Mouse (Mus musculus) embryonic facial prominence, embryonic 13.5 days (tissue): ENCODE results near the gene Fancd2os. TPM values are rescaled to one million over a fixed set of nuclear protein-coding genes. Genes with fewer than 3 reads are reported as not detected.

ENCODE experiments used
- ATAC-seq: fragments of 200-750 bp; cut with Nextera tagmentation; 2 replicates; pipeline ENCODE4 v1.8.0; 2017; ENCODE audit warnings: low read depth; ENCODE audit not compliant: insufficient number of reproducible peaks, insufficient read depth, low FRiP score, low TSS enrichment
- H3K27ac ChIP-seq: fragments of 300-500 bp; sonication (generic); 2 replicates; pipeline ENCODE4 v1.5.1; 2015; ENCODE audit warnings: moderate library complexity, mild to moderate bottlenecking, inconsistent platforms
- H3K27me3 ChIP-seq: fragments of 300-500 bp; sonication (generic); 2 replicates; pipeline ENCODE4 v1.6.1; 2015; ENCODE audit warnings: mild to moderate bottlenecking, inconsistent platforms
- H3K36me3 ChIP-seq: fragments of 300-500 bp; sonication (generic); 2 replicates; pipeline ENCODE4 v1.6.1; 2015; ENCODE audit warnings: mild to moderate bottlenecking, inconsistent platforms
- H3K4me1 ChIP-seq: fragments of 300-500 bp; sonication (generic); 2 replicates; pipeline ENCODE4 v1.6.1; 2015; ENCODE audit warnings: inconsistent platforms
- H3K4me2 ChIP-seq: fragments of 300-500 bp; sonication (generic); 2 replicates; pipeline ENCODE4 v1.6.1; 2015; ENCODE audit warnings: moderate library complexity, mild to moderate bottlenecking, inconsistent platforms
- H3K4me3 ChIP-seq: fragments of 300-500 bp; sonication (generic); 2 replicates; pipeline ENCODE4 v1.5.1; 2015; ENCODE audit warnings: mild to moderate bottlenecking, inconsistent platforms
- H3K9ac ChIP-seq: fragments of 300-500 bp; sonication (generic); 2 replicates; pipeline ENCODE4 v1.6.1; 2015; ENCODE audit warnings: mild to moderate bottlenecking, inconsistent platforms
- H3K9me3 ChIP-seq: fragments of 300-500 bp; sonication (generic); 2 replicates; pipeline ENCODE4 v1.6.1; 2016; ENCODE audit warnings: inconsistent platforms
- WGBS: fragments of 180-500 bp; shearing (Covaris S2); methylation state at CpG from one replicate; pipeline ENCODE4 v1.1.7; 2015; ENCODE audit warnings: mixed read lengths; 5-methylcytosine and 5-hydroxymethylcytosine counted together
- polyA plus RNA-seq: library from polyadenylated mRNA; unstranded; fragments of >200 nt; fragmentation: Nextera tagmentation; extraction: Ambion mirVana; gene quantifications from 2 replicates; pipeline ENCODE4 v1.2.1, GENCODE M21; 2015

Fancd2os gene
- polyA plus RNA-seq, 1 experiment from 2014 or later = not detected

DNA sequence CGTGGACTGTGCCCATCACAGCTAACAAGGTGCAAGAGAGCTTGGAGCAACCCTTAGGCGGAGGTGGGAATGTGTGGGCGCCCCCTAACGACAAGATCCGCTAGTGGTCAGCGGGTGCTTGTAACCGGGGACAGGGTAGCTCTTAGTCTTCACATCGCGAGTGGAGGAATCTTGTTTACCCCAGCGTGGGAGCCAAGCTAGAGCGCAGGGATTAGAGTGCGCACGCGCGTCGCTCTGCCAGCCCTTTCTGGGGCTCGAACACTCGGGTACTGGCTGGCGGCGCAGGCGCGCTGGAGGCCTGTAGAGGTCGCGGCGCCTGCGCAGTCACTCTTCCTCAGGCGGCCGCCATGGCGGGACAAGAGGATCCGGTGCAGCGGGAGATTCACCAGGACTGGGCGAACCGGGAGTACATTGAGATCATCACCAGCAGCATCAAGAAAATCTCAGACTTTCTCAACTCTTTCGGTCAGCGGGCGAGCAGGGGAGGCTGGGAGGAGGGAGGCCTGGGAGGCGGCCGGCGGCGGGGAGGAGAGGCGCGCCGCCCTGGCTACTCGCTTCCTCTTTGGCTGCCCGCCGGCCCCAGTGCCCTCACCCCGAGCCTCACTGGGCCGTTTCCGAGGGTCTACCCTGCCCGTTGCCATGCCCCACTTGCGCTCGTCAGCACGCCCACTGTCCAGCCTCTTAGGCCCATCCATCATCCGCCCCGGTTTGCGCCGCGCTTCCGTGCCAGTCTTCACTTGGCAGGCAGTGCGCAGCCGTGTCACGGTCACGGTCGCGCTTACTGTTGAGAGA lies 4.1 kb upstream of the Fancd2os start, which contains the start of gene Brk1:
Brk1 (plus strand) TSS at position 341 of the 792 bp plus-strand sequence.
- Histone ChIP-seq H3K4me3 (peak within 1 kb of the TSS; percentile 92), H3K4me1 (peaks cover 14% of the 10 kb centered on the region), H3K9ac (peak within 1 kb of the TSS; percentile 95), H3K27me3 (no peaks in the 10 kb centered on the region), H3K36me3 (peaks cover 3% of the 10 kb centered on the region; the same call in 1 of the 2 replicates), H3K4me2 (peak within 1 kb of the TSS; percentile 67), H3K27ac (peak within 1 kb of the TSS; percentile 78), H3K9me3 (no peaks in the 10 kb centered on the region)
- peak; percentile 90 for ATAC-seq
- under 1% methylated on average over 64 of the region's 65 CpGs for WGBS

DNA sequence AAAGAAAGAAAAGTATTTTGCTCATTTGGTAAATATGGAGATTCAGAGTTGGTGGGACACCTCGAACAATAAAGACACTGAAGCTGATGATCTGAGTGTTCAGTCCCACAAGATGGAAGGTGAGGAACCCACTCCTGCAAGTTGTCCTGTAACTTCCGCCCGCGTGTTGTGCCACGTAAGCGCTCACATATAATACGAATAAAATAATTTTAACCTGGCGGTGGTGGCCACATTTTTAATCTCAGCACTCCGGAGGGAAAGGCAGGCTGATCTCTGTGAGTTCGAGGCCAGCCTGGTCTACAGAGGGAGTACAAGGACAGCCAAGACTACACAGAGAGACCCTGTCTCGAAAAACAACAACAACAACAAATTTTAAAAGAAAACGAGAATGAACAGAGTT lies 3.5 kb upstream of the Fancd2os start:
- H3K4me3 ChIP-seq = peak overlapping the region; percentile 92
- H3K27ac ChIP-seq = peak overlapping the region; percentile 57; the same call in 1 of the 2 replicates
- H3K4me1 ChIP-seq = peaks cover 14% of the 10 kb centered on the region
- 49% methylated on average over 12 of the region's 12 CpGs for WGBS
- peaks cover 3% of the 10 kb centered on the region; the same call in 1 of the 2 replicates for H3K36me3 ChIP-seq
- no peaks in the 10 kb centered on the region for H3K9me3 ChIP-seq
- ATAC-seq = no peak
- H3K4me2 ChIP-seq = peak overlapping the region; percentile 67
- H3K9ac ChIP-seq = peak overlapping the region; percentile 95
- H3K27me3 ChIP-seq = no peaks in the 10 kb centered on the region

- no peak for ATAC-seq
- H3K9me3 ChIP-seq = no peaks in the 10 kb centered on the region
- H3K9ac ChIP-seq = no peak overlapping the region
- H3K4me1 ChIP-seq = peaks cover 14% of the 10 kb centered on the region
- no peak overlapping the region for H3K27ac ChIP-seq
- peaks cover 4% of the 10 kb centered on the region; the same call in 1 of the 2 replicates for H3K36me3 ChIP-seq
- no peak overlapping the region for H3K4me3 ChIP-seq
- no peaks in the 10 kb centered on the region for H3K27me3 ChIP-seq
- no peak overlapping the region for H3K4me2 ChIP-seq
- WGBS = 95% methylated on average over 6 of the region's 6 CpGs
Observed at GRCm38 (mm10) chr6:113602821-113603220, 2.3 kb upstream of the Fancd2os start.

GRCm38 (mm10) chr6:113599833-113600232 lies 682 bp downstream of the Fancd2os start:
- Histone ChIP-seq H3K9ac (no peak overlapping the region), H3K36me3 (0 out of 2 replicates have a peak, but pooled peaks cover 4% of the 10 kb centered on the region), H3K27ac (no peak overlapping the region), H3K4me2 (no peak overlapping the region), H3K4me1 (no peaks in the 10 kb centered on the region), H3K9me3 (no peaks in the 10 kb centered on the region), H3K4me3 (no peak overlapping the region), H3K27me3 (no peaks in the 10 kb centered on the region)
- no peak for ATAC-seq
- WGBS = 76% methylated on average over 5 of the region's 5 CpGs

DNA sequence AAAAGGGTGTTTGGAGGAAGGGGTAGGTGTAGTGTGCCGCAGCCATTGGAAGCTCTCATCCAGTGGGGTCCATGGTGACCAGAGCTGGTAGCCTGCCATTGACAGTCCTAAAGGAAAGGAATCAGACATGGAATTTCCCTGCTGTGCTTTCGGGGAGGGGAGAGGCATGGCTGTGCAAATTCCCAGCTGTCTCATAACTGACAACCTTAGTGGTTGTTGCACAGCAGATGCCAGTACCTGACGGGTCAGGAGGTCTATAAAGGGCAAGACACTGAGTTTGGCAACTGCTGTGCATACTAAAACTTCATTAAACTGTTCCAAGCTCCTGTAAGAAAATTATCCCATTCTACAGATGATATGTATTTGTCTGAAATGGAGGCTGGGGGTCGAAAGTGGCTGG lies 2.6 kb downstream of the Fancd2os start:
- H3K4me1 ChIP-seq = no peaks in the 10 kb centered on the region
- H3K4me3 ChIP-seq = no peak overlapping the region
- no peak overlapping the region for H3K9ac ChIP-seq
- H3K9me3 ChIP-seq = no peaks in the 10 kb centered on the region
- no peak overlapping the region for H3K27ac ChIP-seq
- 0 out of 2 replicates have a peak, but pooled peaks cover 4% of the 10 kb centered on the region for H3K36me3 ChIP-seq
- 91% methylated on average over 4 of the region's 4 CpGs for WGBS
- no peak overlapping the region for H3K4me2 ChIP-seq
- ATAC-seq = no peak
- no peaks in the 10 kb centered on the region for H3K27me3 ChIP-seq

GRCm38 (mm10) chr6:113592637-113593036 lies 7.9 kb downstream of the Fancd2os start:
- no peak for ATAC-seq
- Histone ChIP-seq H3K4me1 (no peaks in the 10 kb centered on the region), H3K27me3 (no peaks in the 10 kb centered on the region), H3K4me3 (no peak overlapping the region), H3K9me3 (no peaks in the 10 kb centered on the region), H3K4me2 (no peak overlapping the region), H3K9ac (no peak overlapping the region), H3K27ac (no peak overlapping the region), H3K36me3 (peaks cover 5% of the 10 kb centered on the region; the same call in 1 of the 2 replicates)
- WGBS = 88% methylated on average over 2 of the region's 2 CpGs

DNA sequence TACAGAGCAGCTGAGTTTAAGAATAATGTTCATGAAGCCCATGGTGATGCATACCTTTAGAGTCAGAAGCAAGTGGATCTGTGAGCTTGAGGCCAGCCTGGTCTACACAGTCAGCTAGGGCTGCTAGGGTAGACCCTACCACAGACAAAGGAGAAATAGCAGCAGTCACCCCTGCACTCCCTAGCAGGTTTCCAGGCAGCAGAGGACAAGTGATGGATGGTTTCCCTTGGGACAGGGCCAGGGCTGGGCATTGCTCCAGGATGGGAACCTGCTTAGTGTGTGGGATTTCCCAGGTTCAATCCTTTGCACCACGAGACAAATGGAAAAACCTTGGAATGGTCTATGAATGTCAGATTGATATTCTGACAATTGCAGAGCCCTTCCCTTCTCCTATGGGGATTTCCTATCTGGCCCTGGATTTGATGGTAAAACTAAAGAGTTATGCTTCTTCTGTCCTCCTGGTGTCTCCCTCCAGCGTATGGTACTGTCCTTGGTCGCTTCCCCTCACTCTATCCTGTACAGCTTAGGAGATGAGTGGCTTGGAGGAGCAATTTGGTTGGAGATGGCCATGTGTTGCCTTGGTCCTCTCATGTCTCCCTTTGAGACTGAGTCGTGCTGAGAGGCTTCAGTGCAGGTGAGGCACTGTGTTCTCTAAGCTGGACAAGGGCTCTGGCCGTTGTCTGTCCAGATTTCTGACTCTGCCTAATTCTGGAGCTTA lies 13.9 kb downstream of the Fancd2os start:
- no peak overlapping the region for H3K9ac ChIP-seq
- no peak overlapping the region for H3K4me2 ChIP-seq
- H3K27me3 ChIP-seq = no peaks in the 10 kb centered on the region
- no peaks in the 10 kb centered on the region for H3K4me1 ChIP-seq
- no peak for ATAC-seq
- no peak overlapping the region for H3K27ac ChIP-seq
- H3K4me3 ChIP-seq = no peak overlapping the region
- no peaks in the 10 kb centered on the region for H3K9me3 ChIP-seq
- WGBS = 81% methylated on average over 5 of the region's 5 CpGs
- peaks cover 21% of the 10 kb centered on the region for H3K36me3 ChIP-seq

GRCm38 (mm10) chr6:113585065-113585464 lies 15.4 kb downstream of the Fancd2os start:
- Histone ChIP-seq H3K27ac (no peak overlapping the region), H3K9ac (no peak overlapping the region), H3K4me1 (no peaks in the 10 kb centered on the region), H3K27me3 (no peaks in the 10 kb centered on the region), H3K36me3 (peaks cover 28% of the 10 kb centered on the region), H3K4me2 (no peak overlapping the region), H3K9me3 (no peaks in the 10 kb centered on the region), H3K4me3 (no peak overlapping the region)
- ATAC-seq = no peak
- WGBS = 90% methylated on average over 5 of the region's 5 CpGs

DNA sequence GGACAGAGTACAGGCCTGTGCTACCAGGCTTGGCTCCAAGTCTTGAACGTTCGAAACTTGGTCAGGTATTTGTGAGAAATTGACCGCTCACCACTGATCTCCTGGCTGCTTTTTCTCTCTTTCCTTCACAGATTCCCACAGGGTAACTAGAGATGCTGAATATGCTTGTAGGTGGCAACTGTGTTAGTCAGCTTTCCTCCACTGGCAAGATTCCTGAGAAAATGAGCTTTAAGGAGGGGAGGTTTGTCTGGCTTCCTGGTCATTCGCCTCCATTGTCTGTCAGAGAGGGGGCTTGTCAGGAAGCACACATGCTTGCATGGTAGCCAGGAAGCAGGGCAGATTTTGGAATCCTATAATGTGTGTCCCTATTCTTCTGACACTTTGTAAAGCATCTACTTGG lies 17.5 kb downstream of the Fancd2os start:
- no peak for ATAC-seq
- Histone ChIP-seq H3K27ac (no peak overlapping the region), H3K4me3 (no peak overlapping the region), H3K4me1 (no peaks in the 10 kb centered on the region), H3K4me2 (no peak overlapping the region), H3K9me3 (no peaks in the 10 kb centered on the region), H3K9ac (no peak overlapping the region), H3K27me3 (no peaks in the 10 kb centered on the region), H3K36me3 (peaks cover 28% of the 10 kb centered on the region)
- 92% methylated on average over 4 of the region's 4 CpGs for WGBS

DNA sequence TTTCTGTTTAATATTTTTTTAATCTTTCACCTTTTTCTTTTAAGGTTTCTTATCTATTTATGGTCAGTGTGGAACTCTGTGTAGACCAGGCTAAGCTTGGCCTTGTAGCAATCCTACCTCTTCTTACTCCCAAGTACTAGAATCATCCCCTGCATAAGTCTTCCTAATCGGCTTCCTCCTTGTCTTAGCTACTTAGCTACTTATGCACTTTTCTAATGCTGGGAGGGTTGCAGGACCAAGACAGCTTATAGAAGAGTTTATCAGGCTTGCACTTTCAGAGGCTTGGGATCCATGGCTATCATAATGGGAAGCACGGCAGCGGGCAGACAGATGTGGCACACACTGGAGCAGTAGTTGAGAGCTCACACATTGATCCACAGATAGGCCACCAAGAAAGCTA lies 21.2 kb downstream of the Fancd2os start:
- Histone ChIP-seq H3K4me3 (no peak overlapping the region), H3K9me3 (no peaks in the 10 kb centered on the region), H3K4me1 (no peaks in the 10 kb centered on the region), H3K27ac (no peak overlapping the region), H3K36me3 (peaks cover 46% of the 10 kb centered on the region), H3K27me3 (no peaks in the 10 kb centered on the region), H3K4me2 (no peak overlapping the region), H3K9ac (no peak overlapping the region)
- ATAC-seq = no peak
- 95% methylated on average over 3 of the region's 3 CpGs for WGBS

DNA sequence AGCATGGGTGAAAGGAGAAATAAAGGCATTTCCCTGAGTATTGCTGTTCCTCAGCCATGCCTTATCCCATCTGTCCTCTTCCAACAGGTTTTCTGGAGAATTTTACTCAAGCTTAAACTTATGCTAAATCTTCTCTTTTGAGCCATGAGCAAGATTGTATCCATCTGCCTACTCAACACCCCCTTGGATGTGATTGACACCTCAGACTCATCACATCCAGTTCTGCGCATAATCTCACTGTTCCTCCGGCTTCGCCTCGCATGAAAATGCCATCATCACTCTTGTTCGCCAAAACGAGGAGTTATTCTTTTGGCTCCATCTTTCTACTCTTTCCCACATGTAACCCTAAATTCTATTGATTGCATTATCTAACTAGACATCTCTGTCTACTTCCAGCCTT lies 24.5 kb downstream of the Fancd2os start:
- 96% methylated on average over 6 of the region's 6 CpGs for WGBS

GRCm38 (mm10) chr6:113564557-113564956 lies 36.0 kb downstream of the Fancd2os start:
- 65% methylated on average over 1 of the region's 1 CpGs for WGBS
- H3K9ac ChIP-seq = no peak overlapping the region
- H3K27me3 ChIP-seq = no peaks in the 10 kb centered on the region
- H3K4me2 ChIP-seq = no peak overlapping the region
- ATAC-seq = no peak
- no peak overlapping the region for H3K27ac ChIP-seq
- H3K36me3 ChIP-seq = peaks cover 31% of the 10 kb centered on the region
- H3K4me1 ChIP-seq = no peaks in the 10 kb centered on the region
- no peak overlapping the region for H3K4me3 ChIP-seq
- H3K9me3 ChIP-seq = no peaks in the 10 kb centered on the region

More for the DNA sequence above, 24.5 kb downstream of the Fancd2os start:
- Histone ChIP-seq H3K4me3 (no peak overlapping the region), H3K27ac (no peak overlapping the region), H3K36me3 (peaks cover 47% of the 10 kb centered on the region), H3K27me3 (no peaks in the 10 kb centered on the region), H3K9me3 (no peaks in the 10 kb centered on the region), H3K4me2 (no peak overlapping the region), H3K4me1 (no peaks in the 10 kb centered on the region), H3K9ac (no peak overlapping the region)
- ATAC-seq = no peak
